Mouse (Mus musculus) lung, adult 2 months (tissue): ENCODE results near the gene Hadh.

Experiments used
- CTCF ChIP-seq: fragments of 200-500 bp; IDR thresholded peaks from 2 replicates; pipeline ENCODE4 v1.5.1; 2011; ENCODE audit warnings: mild to moderate bottlenecking, low read length, control low read depth; ENCODE audit not compliant: insufficient read depth
- POLR2A ChIP-seq: fragments of 200-500 bp; IDR thresholded peaks from 2 replicates; pipeline ENCODE4 v1.6.1; 2011; ENCODE audit warnings: low read depth, mild to moderate bottlenecking, control low read depth, low read length, borderline replicate concordance; ENCODE audit errors: extremely low read depth

DNA sequence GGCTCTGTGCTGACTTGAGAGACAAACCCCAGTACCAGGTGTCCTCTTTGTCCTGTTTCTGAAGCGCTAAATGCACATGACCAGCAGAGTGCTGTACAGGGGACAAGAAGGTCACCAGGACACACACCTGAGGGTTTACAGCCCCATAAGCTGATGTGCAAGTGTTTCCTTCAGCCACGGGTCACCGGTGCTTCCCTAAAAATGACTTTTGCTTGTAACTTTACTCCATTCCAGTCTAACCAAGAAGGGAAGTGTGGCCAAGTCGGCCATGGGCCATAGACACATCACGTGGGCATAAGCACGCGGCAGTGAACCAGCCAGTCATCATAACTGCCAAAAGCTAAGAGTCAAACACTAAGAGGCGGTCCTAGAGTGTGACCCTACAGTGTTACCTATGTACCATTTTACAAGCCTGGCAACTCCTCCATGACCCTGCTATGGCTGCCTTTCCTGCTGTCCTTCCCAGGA lies 25.3 kb downstream of the Hadh start:
- no peak for TF ChIP-seq POLR2A
- no peak for TF ChIP-seq CTCF
